Mouse (Mus musculus) gonadal fat pad, adult 2 months (tissue): ENCODE measurements around the gene Slc1a7. TPM values are rescaled to one million over a fixed set of nuclear protein-coding genes. Genes with fewer than 3 reads are reported as not detected.

ENCODE experiments used
- DNase-seq: peaks from one replicate; pipeline ENCODE4 v3.0.0-alpha.2; 2012; ENCODE audit warnings: low read depth
- polyA plus RNA-seq: library from polyadenylated mRNA; depleted of rRNA; stranded (reverse); fragments of >200 nt; gene quantifications from 2 replicates; pipeline ENCODE4 v1.2.3, GENCODE M21; 2012; rRNA removed

The Slc1a7 gene
- polyA plus RNA-seq, 1 experiment, result 0.19 TPM

- no peak for DNase-seq
Measured at GRCm38 (mm10) chr4:108052673-108053072, 84.5 kb downstream of the Slc1a7 start.

GRCm38 (mm10) chr4:108055873-108056272, 87.7 kb downstream of the Slc1a7 start:
- no peak for DNase-seq

- no peak for DNase-seq
Measured at GRCm38 (mm10) chr4:108057247-108057646, 89.1 kb downstream of the Slc1a7 start.

- no peak for DNase-seq
Measured at GRCm38 (mm10) chr4:108058166-108058565, 90.0 kb downstream of the Slc1a7 start.

- DNase-seq, result no peak
Measured at GRCm38 (mm10) chr4:108059601-108060379, 91.7 kb downstream of the Slc1a7 start.

DNA sequence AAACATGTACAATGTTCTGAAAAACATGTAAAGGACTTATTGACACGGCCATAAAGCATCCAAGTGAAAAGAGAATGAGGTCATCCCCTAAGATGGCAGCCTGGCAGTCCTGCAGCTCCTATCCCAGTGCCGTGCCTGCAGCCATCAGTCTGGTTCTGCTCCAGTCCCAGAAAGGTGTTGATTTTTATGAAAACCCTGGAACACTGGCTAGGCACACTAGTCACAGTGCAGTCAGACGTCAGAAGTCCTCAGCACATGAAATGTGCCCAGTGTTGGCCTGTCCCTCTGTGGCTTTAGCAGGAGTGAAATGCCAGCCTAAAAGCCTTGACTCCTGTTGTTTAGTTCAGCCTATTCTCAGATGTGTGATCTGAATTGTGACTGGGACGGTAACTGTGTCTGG, 92.6 kb downstream of the Slc1a7 start:
- DNase-seq, result no peak

DNA sequence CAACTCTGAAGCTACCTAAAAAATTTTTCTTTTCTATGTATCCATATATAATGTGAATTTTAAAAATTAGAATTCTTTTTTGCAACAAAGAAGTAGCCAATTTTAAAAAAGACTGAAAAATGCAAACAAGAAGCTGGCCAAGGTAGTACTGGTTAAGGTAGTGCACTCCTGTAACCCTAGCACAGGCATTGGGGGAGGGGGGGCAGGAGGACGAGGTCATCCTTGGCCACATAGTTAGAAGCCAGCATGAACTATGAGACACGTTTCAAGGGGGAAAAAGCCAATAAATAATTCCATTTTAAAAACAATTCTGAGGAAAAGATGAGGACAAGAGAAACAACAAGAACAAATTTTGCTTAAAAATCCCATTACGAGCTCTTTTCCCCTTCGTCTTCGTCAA, 94.4 kb downstream of the Slc1a7 start:
- no peak for DNase-seq

Other genes with a start within 250 kb of the Slc1a7 start
- 7.6 and 9.3 TPM in 2 replicates for gene Lrp8, start 166.1 kb upstream of the Slc1a7 start, polyA plus RNA-seq
- 29.9 and 38.0 TPM in 2 replicates for gene Magoh, start 88.6 kb upstream of the Slc1a7 start, polyA plus RNA-seq
- gene 0610037L13Rik, start 78.5 kb upstream of the Slc1a7 start, polyA plus RNA-seq, result 41.0 and 46.9 TPM in 2 replicates
- gene Cpt2, start 44.7 kb upstream of the Slc1a7 start, polyA plus RNA-seq, result 83.1 and 87.7 TPM in 2 replicates
- gene Podn, start 128.1 kb downstream of the Slc1a7 start, polyA plus RNA-seq, result 48.5 and 74.4 TPM in 2 replicates
- gene Scp2, start 176.7 kb downstream of the Slc1a7 start, polyA plus RNA-seq, result 446 and 537 TPM in 2 replicates
- gene Echdc2, start 197.1 kb downstream of the Slc1a7 start, polyA plus RNA-seq, result 149 and 228 TPM in 2 replicates
- 3.9 and 4.5 TPM in 2 replicates for gene Zyg11a, start 249.7 kb downstream of the Slc1a7 start, polyA plus RNA-seq